Mouse (Mus musculus): ENCODE results near the gene Hnrnpab. TPM values are rescaled to one million over a fixed set of nuclear protein-coding genes. Genes with fewer than 3 reads are reported as not detected.

The Hnrnpab gene
- polyA plus RNA-seq, 1 experiment from 2014 or later: 369 TPM

DNA sequence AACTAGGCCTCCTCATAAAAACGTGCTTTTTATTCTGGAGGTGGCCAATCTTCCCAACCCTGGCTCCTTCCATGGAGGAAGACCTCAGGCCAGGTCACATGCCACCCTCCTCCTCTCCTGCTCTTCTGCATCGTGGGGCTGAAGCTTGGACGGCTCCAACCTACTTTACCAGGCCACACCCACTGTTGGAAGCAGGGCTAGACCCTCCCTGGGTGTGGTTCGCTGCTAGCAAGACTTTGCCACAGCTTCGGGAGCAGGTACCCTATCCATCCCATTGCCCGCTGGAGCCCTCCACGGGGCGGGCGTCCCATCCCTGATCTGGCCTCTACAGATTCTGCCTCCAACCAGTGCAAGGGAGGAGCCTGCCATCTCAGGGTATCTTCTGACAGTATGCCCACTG, 36.6 kb upstream of the Hnrnpab start:
- H3K36me3 ChIP-seq (ENCODE audit: control insufficient read depth, insufficient read depth, low read length): peaks cover 27% of the 10 kb centered on the region
- H3K4me2 ChIP-seq (ENCODE audit: low read length): peak overlapping the region; percentile 5; the same call in 1 of the 2 replicates
- no peak for ATAC-seq (ENCODE audit: insufficient number of reproducible peaks, insufficient read depth, low FRiP score, low read depth)
- no peak overlapping the region for H3K4me3 ChIP-seq (ENCODE audit: control insufficient read depth in 1 of 2, insufficient read depth in 1 of 2, low read depth in 1 of 2, low read length in 2 of 2)
- no peak overlapping the region for H3K9ac ChIP-seq (ENCODE audit: low read length)
- 60% methylated on average over 9 of the region's 9 CpGs for WGBS
- no peak overlapping the region for H3K27ac ChIP-seq (replicated peaks in 1 of 2; ENCODE audit: control insufficient read depth in 1 of 2, insufficient read depth in 1 of 2, low read depth in 2 of 2, low read length in 2 of 2)
- no peaks in the 10 kb centered on the region for H3K9me3 ChIP-seq (ENCODE audit: control insufficient read depth, low read length)
- H3K4me1 ChIP-seq (ENCODE audit: control insufficient read depth in 2 of 2, insufficient read depth in 2 of 2, low read length in 2 of 2): peaks cover under 1 to 9% of the 10 kb centered on the region in 2 experiments; a peak in 2 of 4 replicates
- no peaks in the 10 kb centered on the region for H3K27me3 ChIP-seq (ENCODE audit: control insufficient read depth, insufficient read depth, low read length)

DNA sequence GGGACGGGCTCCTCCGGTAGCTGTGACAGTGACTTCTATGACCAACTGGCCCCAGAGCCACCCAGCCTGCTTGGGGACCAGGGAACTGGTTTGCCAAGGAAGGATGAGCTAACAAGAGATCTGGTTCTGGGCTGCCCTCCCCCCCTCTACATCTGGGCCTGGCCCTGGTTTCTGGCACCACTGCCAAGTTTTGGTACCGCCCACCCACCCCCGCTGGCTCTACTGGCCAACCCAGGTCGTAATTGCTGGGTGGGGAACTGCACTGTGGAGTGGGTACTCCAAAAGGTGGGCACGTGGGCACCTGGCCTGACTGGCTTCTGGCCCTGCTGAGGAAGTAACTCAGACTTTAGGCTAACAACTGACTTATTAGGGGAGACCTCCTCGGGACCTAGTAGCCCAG, 34.1 kb upstream of the Hnrnpab start:
- H3K27ac ChIP-seq (replicated peaks in 1 of 2; ENCODE audit: control insufficient read depth in 1 of 2, insufficient read depth in 1 of 2, low read depth in 2 of 2, low read length in 2 of 2): no peak overlapping the region
- no peaks in the 10 kb centered on the region for H3K9me3 ChIP-seq (ENCODE audit: control insufficient read depth, low read length)
- H3K4me3 ChIP-seq (ENCODE audit: control insufficient read depth in 1 of 2, insufficient read depth in 1 of 2, low read depth in 1 of 2, low read length in 2 of 2): no peak overlapping the region
- no peak overlapping the region for H3K4me2 ChIP-seq (ENCODE audit: low read length)
- peaks cover 5 to 7% of the 10 kb centered on the region in 2 experiments; a peak in 2 of 4 replicates for H3K4me1 ChIP-seq (ENCODE audit: control insufficient read depth in 2 of 2, insufficient read depth in 2 of 2, low read length in 2 of 2)
- no peak for ATAC-seq (ENCODE audit: insufficient number of reproducible peaks, insufficient read depth, low FRiP score, low read depth)
- 81% methylated on average over 7 of the region's 7 CpGs for WGBS
- no peak overlapping the region for H3K9ac ChIP-seq (ENCODE audit: low read length)
- H3K36me3 ChIP-seq (ENCODE audit: control insufficient read depth, insufficient read depth, low read length): peaks cover 27% of the 10 kb centered on the region
- H3K27me3 ChIP-seq (ENCODE audit: control insufficient read depth, insufficient read depth, low read length): no peaks in the 10 kb centered on the region

DNA sequence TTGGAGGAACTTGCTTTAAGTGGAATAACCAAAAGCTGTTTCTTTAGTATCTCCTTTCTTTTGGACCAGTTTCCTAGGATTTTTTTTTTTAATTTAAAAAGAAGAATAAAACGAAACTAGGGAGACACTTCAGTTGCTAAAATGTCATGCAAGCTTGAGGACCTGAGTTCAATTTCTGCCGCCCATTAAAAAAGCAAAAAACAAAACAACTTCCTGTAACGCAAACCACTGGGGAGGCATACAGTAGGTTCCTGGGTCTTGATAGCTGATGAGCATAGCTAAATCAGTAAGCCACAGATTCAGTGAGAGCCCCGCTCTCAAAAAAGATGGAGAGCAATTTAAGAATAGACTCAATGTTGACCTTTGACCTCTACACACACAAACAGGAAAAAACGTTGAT, 31.9 kb upstream of the Hnrnpab start:
- no peak overlapping the region for H3K9ac ChIP-seq (ENCODE audit: low read length)
- no peak for ATAC-seq (ENCODE audit: insufficient number of reproducible peaks, insufficient read depth, low FRiP score, low read depth)
- no peaks in the 10 kb centered on the region for H3K9me3 ChIP-seq (ENCODE audit: control insufficient read depth, low read length)
- H3K36me3 ChIP-seq (ENCODE audit: control insufficient read depth, insufficient read depth, low read length): peaks cover 12% of the 10 kb centered on the region; the same call in 1 of the 2 replicates
- H3K27ac ChIP-seq (replicated peaks in 1 of 2; ENCODE audit: control insufficient read depth in 1 of 2, insufficient read depth in 1 of 2, low read depth in 2 of 2, low read length in 2 of 2): peak overlapping the region in 1 of 2 experiments; percentile 44; a peak in 2 of 4 replicates
- peak overlapping the region; percentile 54 for H3K4me2 ChIP-seq (ENCODE audit: low read length)
- peaks cover 4 to 11% of the 10 kb centered on the region in 2 experiments; a peak in 3 of 4 replicates for H3K4me1 ChIP-seq (ENCODE audit: control insufficient read depth in 2 of 2, insufficient read depth in 2 of 2, low read length in 2 of 2)
- no peak overlapping the region for H3K4me3 ChIP-seq (ENCODE audit: control insufficient read depth in 1 of 2, insufficient read depth in 1 of 2, low read depth in 1 of 2, low read length in 2 of 2)
- no peaks in the 10 kb centered on the region for H3K27me3 ChIP-seq (ENCODE audit: control insufficient read depth, insufficient read depth, low read length)
- 72% methylated on average over 5 of the region's 5 CpGs for WGBS

DNA sequence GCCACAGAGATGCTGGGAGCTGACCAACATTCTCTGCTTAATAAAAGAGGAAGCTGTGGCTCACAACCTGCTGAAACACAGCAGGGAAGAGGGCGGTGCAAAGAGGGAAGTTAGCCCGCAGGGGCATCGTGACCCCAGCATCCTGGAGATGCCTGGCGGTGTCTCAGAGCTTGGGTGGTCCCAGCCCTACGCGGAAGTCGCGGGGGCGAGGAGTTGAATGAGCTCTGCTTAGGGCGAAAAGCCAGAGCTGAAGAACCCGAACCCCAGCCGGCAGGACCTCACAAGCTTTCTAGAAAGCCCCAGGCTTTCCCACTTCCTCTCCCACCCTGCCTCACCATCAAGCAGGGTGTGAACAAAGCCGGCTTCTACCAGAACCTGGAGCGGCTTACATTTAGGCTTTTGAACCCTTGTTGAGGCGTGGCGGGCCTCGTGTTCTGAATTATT, 31.3 kb upstream of the Hnrnpab start:
- 0 out of 2 replicates have a peak, but pooled peaks cover 7% of the 10 kb centered on the region for H3K36me3 ChIP-seq (ENCODE audit: control insufficient read depth, insufficient read depth, low read length)
- peak overlapping the region; percentile 54 for H3K4me2 ChIP-seq (ENCODE audit: low read length)
- H3K27ac ChIP-seq (replicated peaks in 1 of 2; ENCODE audit: control insufficient read depth in 1 of 2, insufficient read depth in 1 of 2, low read depth in 2 of 2, low read length in 2 of 2): peak overlapping the region; percentile 41 to 44; a peak in 3 of 4 replicates
- H3K4me3 ChIP-seq (ENCODE audit: control insufficient read depth in 1 of 2, insufficient read depth in 1 of 2, low read depth in 1 of 2, low read length in 2 of 2): no peak overlapping the region; a peak in 1 of 4 replicates
- WGBS: 3% methylated on average over 17 of the region's 17 CpGs
- H3K4me1 ChIP-seq (ENCODE audit: control insufficient read depth in 2 of 2, insufficient read depth in 2 of 2, low read length in 2 of 2): peaks cover 2 to 11% of the 10 kb centered on the region in 2 experiments; a peak in 3 of 4 replicates
- no peaks in the 10 kb centered on the region for H3K9me3 ChIP-seq (ENCODE audit: control insufficient read depth, low read length)
- H3K27me3 ChIP-seq (ENCODE audit: control insufficient read depth, insufficient read depth, low read length): no peaks in the 10 kb centered on the region
- H3K9ac ChIP-seq (ENCODE audit: low read length): peak overlapping the region; percentile 2; the same call in 1 of the 2 replicates
- no peak for ATAC-seq (ENCODE audit: insufficient number of reproducible peaks, insufficient read depth, low FRiP score, low read depth)

DNA sequence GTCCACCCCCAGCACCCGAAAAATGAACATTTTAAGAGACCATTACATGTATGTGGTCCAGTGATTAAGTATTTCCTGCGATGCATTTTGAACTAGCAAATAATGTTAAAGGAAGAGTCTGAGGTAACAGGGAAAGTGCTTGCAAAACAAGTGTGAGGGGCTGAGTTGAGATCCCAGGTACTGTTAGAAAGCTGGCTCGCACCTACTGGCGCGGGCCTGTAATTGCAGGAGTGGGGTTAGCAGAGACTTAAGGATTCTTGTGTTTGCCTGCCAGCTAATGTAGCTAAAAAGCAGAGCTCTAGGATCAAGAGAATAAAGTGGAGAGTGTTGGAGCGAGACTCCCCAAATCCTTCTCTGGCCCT, 29.7 kb upstream of the Hnrnpab start:
- Histone ChIP-seq H3K27ac (replicated peaks in 1 of 2; ENCODE audit: control insufficient read depth in 1 of 2, insufficient read depth in 1 of 2, low read depth in 2 of 2, low read length in 2 of 2) (peak overlapping the region; percentile 66 to 76), H3K4me1 (ENCODE audit: control insufficient read depth in 2 of 2, insufficient read depth in 2 of 2, low read length in 2 of 2) (peaks cover 2 to 11% of the 10 kb centered on the region in 2 experiments; a peak in 3 of 4 replicates), H3K9me3 (ENCODE audit: control insufficient read depth, low read length) (no peaks in the 10 kb centered on the region), H3K9ac (ENCODE audit: low read length) (peak overlapping the region; percentile 80), H3K36me3 (ENCODE audit: control insufficient read depth, insufficient read depth, low read length) (0 out of 2 replicates have a peak, but pooled peaks cover 3% of the 10 kb centered on the region), H3K4me2 (ENCODE audit: low read length) (peak overlapping the region; percentile 82), H3K4me3 (ENCODE audit: control insufficient read depth in 1 of 2, insufficient read depth in 1 of 2, low read depth in 1 of 2, low read length in 2 of 2) (peak overlapping the region; percentile 80), H3K27me3 (ENCODE audit: control insufficient read depth, insufficient read depth, low read length) (no peaks in the 10 kb centered on the region)
- WGBS: 2% methylated on average over 6 of the region's 6 CpGs
- no peak for ATAC-seq (ENCODE audit: insufficient number of reproducible peaks, insufficient read depth, low FRiP score, low read depth)

DNA sequence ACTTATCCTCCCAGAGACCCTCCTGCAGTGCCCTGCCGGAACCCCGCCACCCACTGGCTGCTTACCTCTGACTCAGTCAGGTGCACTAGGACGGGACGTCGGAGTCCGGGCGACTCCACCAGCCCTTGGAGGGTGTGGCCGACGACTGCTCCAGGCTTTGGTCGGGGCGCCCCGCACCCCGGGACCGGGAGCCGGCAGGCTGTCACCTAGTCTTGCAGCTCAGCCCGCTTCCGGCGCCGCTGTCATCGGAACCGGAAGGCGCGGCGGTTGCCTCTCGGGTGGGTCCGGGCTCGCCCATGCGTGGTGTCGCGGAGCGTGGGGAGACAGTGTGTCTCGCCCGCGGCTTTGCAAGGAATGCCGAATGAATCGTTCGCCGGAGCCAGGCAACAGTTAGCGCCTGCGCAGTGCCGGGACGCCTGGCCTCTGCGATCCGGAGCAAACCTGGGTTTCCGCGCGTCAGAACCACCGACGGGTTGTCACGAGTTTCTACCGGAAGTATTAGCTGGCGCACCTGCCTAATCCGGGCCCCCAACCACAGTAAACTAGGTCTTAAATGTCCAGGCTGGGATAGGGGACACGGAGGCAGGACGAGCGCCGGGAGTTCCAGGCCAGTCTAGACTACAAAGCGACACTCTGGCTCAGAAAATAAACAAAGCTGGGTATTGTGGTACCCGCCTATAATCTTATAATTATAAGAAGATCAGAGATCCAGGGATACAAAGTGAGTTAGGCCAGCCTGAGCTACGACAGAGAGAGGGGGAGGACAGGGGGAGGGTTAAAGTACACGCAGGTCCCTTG, 29.1 kb upstream of the Hnrnpab start, which contains the start of gene Rmnd5b:
Rmnd5b (minus strand) TSS at position 372 of the 798 bp plus-strand sequence.
- peak within 1 kb of the TSS; percentile 82 for H3K4me2 ChIP-seq (ENCODE audit: low read length)
- peak within 1 kb of the TSS; percentile 80 for H3K4me3 ChIP-seq (ENCODE audit: control insufficient read depth in 1 of 2, insufficient read depth in 1 of 2, low read depth in 1 of 2, low read length in 2 of 2)
- H3K9me3 ChIP-seq (ENCODE audit: control insufficient read depth, low read length): no peaks in the 10 kb centered on the region
- peaks cover 2 to 11% of the 10 kb centered on the region in 2 experiments; a peak in 3 of 4 replicates for H3K4me1 ChIP-seq (ENCODE audit: control insufficient read depth in 2 of 2, insufficient read depth in 2 of 2, low read length in 2 of 2)
- peak within 1 kb of the TSS; percentile 66 to 76 for H3K27ac ChIP-seq (replicated peaks in 1 of 2; ENCODE audit: control insufficient read depth in 1 of 2, insufficient read depth in 1 of 2, low read depth in 2 of 2, low read length in 2 of 2)
- H3K27me3 ChIP-seq (ENCODE audit: control insufficient read depth, insufficient read depth, low read length): no peaks in the 10 kb centered on the region
- ATAC-seq (ENCODE audit: insufficient number of reproducible peaks, insufficient read depth, low FRiP score, low read depth): peak; percentile 72
- under 1% methylated on average over 61 of the region's 61 CpGs for WGBS
- H3K36me3 ChIP-seq (ENCODE audit: control insufficient read depth, insufficient read depth, low read length): 0 out of 2 replicates have a peak, but pooled peaks cover 3% of the 10 kb centered on the region
- H3K9ac ChIP-seq (ENCODE audit: low read length): peak within 1 kb of the TSS; percentile 80

DNA sequence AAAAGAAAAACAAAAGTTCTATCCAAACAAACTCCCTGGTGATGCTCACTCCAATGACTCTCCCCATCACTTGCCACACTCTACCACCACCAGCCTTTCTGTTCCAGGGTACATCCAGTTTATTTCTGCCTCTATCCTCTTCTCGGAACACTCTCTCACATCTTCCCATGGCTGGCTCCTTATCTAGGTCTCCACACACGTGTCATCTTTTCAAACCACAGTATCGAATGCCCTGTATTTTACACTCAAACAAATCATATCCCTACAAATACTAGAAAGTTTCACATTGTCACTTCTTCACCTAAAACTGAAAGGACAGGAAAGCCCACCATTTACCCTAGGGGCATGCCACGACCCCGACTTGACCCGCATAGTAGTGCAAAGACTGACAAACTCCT, 28.5 kb upstream of the Hnrnpab start:
- Histone ChIP-seq H3K27ac (replicated peaks in 1 of 2; ENCODE audit: control insufficient read depth in 1 of 2, insufficient read depth in 1 of 2, low read depth in 2 of 2, low read length in 2 of 2) (peak overlapping the region in 1 of 2 experiments; percentile 76; a peak in 2 of 4 replicates), H3K4me3 (ENCODE audit: control insufficient read depth in 1 of 2, insufficient read depth in 1 of 2, low read depth in 1 of 2, low read length in 2 of 2) (peak overlapping the region; percentile 80), H3K9me3 (ENCODE audit: control insufficient read depth, low read length) (no peaks in the 10 kb centered on the region), H3K36me3 (ENCODE audit: control insufficient read depth, insufficient read depth, low read length) (0 out of 2 replicates have a peak, but pooled peaks cover 3% of the 10 kb centered on the region), H3K4me1 (ENCODE audit: control insufficient read depth in 2 of 2, insufficient read depth in 2 of 2, low read length in 2 of 2) (peaks cover 2 to 11% of the 10 kb centered on the region in 2 experiments; a peak in 3 of 4 replicates), H3K27me3 (ENCODE audit: control insufficient read depth, insufficient read depth, low read length) (no peaks in the 10 kb centered on the region), H3K4me2 (ENCODE audit: low read length) (peak overlapping the region; percentile 82), H3K9ac (ENCODE audit: low read length) (peak overlapping the region; percentile 80)
- no peak for ATAC-seq (ENCODE audit: insufficient number of reproducible peaks, insufficient read depth, low FRiP score, low read depth)
- 8% methylated on average over 6 of the region's 6 CpGs for WGBS

Data from heart, embryonic 14.5 days (tissue).